Mouse (Mus musculus) bone marrow macrophage, adult 2 months (primary cell): Measurements from ENCODE around the gene Glod4. TPM values are rescaled to one million over a fixed set of nuclear protein-coding genes. Genes with fewer than 3 reads are reported as not detected.

Experiments
- H3K27ac ChIP-seq: 2 replicates; pipeline ENCODE4 v1.5.1; 2012; ENCODE audit warnings: low read depth, low read length; ENCODE audit not compliant: insufficient read depth
- H3K4me1 ChIP-seq: 2 replicates; pipeline ENCODE4 v1.6.1; 2012; ENCODE audit warnings: low read length; ENCODE audit not compliant: control insufficient read depth, insufficient read depth
- H3K4me3 ChIP-seq: 2 replicates; pipeline ENCODE4 v1.5.1; 2012; ENCODE audit warnings: mild to moderate bottlenecking, low read length, moderate library complexity; ENCODE audit not compliant: insufficient read depth
- CTCF ChIP-seq: IDR thresholded peaks from 2 replicates; pipeline ENCODE4 v1.5.1; 2012; ENCODE audit warnings: low read depth, mild to moderate bottlenecking, low read length, moderate library complexity
- POLR2A ChIP-seq: IDR thresholded peaks from 2 replicates; pipeline ENCODE4 v1.6.1; 2012; ENCODE audit warnings: mild to moderate bottlenecking, low read depth, low read length, borderline replicate concordance
- polyA plus RNA-seq: library from polyadenylated mRNA; stranded (reverse); fragments of >200 nt; gene quantifications from 2 replicates; pipeline ENCODE4 v1.2.4, GENCODE M21; 2012; ENCODE audit not compliant: missing spikeins, insufficient read depth, insufficient read length

Glod4 gene
- polyA plus RNA-seq, 1 experiment = 53.4 TPM

GRCm38 (mm10) chr11:76260208-76261050, 16.9 kb upstream of the Glod4 start:
- H3K27ac ChIP-seq = no peak overlapping the region
- TF ChIP-seq CTCF = no peak
- TF ChIP-seq POLR2A = no peak
- H3K4me1 ChIP-seq = no peaks in the 10 kb centered on the region; the same call in 1 of the 2 replicates
- no peak overlapping the region for H3K4me3 ChIP-seq

DNA sequence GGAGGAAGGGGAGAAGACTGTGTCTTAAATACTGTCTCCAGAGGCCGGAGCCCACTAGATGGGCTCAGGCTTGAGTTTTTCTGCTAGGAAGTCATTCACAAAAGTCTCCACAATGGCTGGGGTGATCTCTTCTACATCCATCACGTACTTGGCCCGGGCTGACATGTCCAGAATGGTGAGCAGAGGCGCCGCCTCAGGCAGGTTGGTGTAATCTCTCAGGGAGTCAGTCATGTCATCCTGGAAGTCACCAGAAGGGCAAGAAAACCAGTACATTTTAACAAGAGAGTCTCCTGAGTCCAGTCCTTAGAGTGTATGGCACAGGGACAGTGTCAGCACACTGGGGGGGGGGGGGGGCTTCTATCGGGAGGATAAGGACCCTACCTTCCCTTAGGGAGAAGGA, 15.0 kb upstream of the Glod4 start:
- H3K4me1 ChIP-seq = no peaks in the 10 kb centered on the region; the same call in 1 of the 2 replicates
- no peak overlapping the region for H3K4me3 ChIP-seq
- TF ChIP-seq CTCF (no peak), POLR2A (no peak)
- H3K27ac ChIP-seq = no peak overlapping the region

DNA sequence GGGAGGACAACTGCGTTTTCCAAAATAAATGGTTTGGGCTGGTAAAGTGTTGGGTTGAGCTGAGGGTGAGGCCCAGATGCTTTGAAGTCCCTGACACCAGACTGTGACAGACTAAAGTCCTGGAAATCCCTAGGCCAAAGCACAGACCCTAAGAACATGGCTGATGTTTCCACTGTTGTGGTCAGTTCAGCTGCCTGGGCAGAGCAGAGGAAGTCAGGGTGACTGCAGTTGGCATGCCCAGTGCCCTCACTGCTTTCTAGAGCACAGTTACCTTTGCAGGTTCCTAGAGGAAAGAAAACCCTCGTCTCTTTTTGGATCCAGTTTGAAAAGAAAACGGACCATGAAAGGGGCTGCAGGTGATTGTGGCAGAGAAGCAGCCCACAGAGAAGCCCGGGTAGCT, 13.9 kb upstream of the Glod4 start:
- TF ChIP-seq POLR2A = no peak
- no peak for TF ChIP-seq CTCF
- H3K27ac ChIP-seq = no peak overlapping the region
- no peaks in the 10 kb centered on the region; the same call in 1 of the 2 replicates for H3K4me1 ChIP-seq
- no peak overlapping the region for H3K4me3 ChIP-seq

DNA sequence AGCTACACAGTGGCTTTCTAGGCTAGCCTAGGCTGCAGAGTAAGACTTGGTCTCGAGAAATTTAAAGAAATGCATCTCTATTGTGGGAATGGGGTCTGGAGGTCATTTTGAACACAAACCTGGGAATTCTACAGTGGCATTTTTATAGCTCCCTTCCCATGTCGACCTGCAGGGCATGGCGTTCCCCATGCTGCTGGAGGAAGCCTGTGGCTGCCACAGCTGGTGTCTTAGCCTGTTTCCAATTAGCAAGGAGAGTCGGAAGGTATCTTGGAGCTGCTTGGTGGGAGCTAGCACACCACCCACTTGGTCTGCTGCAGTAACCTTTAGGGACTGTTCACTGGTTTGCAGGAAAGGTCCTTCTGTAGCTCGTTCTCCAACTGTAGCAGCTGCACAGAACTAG, 12.6 kb upstream of the Glod4 start:
- Histone ChIP-seq H3K4me1 (no peaks in the 10 kb centered on the region), H3K4me3 (no peak overlapping the region), H3K27ac (no peak overlapping the region)
- TF ChIP-seq CTCF (no peak), POLR2A (no peak)

DNA sequence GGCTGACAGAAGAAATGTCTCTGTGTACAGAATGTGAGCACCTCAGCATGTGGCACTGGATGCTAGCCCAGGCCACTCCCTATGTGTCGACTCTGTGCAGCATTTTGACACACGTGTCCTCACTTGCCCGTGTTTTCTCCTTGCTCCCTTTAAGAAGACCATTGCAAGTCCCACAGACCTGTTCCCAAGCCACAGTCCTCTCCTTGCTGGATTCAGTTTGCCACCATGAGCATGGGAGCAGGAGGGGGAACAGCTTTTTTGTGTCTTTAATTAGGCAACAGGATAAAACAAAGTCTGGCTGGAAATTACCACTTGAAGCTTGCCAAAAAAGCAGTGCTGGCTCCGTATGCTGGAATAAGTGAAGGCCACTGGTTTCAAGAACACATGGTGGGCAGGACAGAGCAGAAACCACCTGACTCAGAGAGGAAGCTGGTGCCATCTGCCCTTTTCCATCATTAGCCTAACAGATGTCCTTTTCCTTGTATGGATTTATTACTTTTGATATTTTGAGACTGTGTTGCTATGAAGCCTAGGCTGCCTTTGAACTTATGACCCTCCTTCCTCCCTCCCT, 12.0 kb upstream of the Glod4 start:
- TF ChIP-seq POLR2A (no peak), CTCF (no peak)
- Histone ChIP-seq H3K27ac (no peak overlapping the region), H3K4me3 (no peak overlapping the region), H3K4me1 (no peaks in the 10 kb centered on the region)

DNA sequence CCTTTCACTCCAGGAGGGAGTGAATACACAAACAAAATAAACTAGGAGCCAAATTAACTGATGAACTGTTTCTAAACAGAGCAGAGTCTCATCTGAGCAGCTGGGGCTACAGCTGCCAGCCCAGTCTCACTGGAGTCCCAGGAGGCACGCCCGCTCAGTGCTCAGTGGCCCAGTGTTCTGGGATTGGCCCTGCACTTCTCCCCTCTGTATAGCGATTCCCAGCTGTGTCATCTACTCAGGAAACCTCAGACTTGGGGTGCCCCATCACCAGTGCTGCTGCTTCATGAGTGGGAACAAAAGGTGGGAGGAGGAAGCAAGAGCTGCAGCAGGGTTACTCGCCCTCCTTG, 10.4 kb upstream of the Glod4 start:
- Histone ChIP-seq H3K4me3 (no peak overlapping the region), H3K4me1 (no peaks in the 10 kb centered on the region), H3K27ac (no peak overlapping the region)
- TF ChIP-seq POLR2A (no peak), CTCF (no peak)

- Histone ChIP-seq H3K27ac (no peak overlapping the region), H3K4me1 (no peaks in the 10 kb centered on the region), H3K4me3 (no peak overlapping the region)
- TF ChIP-seq POLR2A (no peak), CTCF (peak; percentile 77)
Measured at GRCm38 (mm10) chr11:76253145-76253917, 9.8 kb upstream of the Glod4 start.

DNA sequence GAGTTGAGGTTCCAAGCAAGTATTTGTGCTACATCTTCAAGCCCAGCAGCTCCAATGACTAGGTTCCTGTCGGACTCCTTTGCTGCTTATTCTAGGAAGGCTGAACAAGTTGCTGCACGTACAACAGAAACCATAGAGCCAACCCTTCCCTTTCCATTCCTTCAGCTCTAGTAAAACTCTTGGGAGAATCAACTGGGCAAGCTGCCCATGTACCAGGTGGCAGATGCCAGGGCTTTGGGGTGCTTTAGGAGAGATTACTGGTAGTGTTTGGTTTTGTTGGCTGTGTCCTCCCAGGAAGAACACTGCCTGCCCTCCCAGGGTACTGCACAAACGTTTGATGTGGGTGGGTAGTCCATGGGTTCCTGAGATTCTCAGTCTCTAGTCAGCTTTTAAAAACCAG, 8.5 kb upstream of the Glod4 start:
- TF ChIP-seq CTCF (no peak), POLR2A (no peak)
- H3K27ac ChIP-seq = no peak overlapping the region
- no peak overlapping the region for H3K4me3 ChIP-seq
- no peaks in the 10 kb centered on the region for H3K4me1 ChIP-seq

DNA sequence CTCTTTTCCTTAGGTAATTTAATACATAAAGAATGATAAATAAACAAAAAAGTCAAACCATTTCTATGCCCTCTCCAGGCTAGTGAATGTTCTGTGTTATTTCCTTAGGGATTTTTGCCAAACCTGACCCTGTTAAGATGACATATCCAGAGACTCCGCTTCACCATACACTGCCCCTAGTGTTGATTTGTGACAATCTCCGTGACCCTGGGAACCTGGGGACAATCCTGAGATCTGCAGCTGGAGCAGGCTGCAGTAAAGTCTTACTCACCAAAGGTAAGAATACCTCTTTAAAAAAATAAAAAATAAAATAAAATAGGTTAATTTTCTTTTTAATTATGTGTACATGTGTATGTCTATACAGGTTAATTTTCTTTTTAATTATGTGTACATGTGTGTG, 3.7 kb upstream of the Glod4 start:
- no peak for TF ChIP-seq POLR2A
- no peak for TF ChIP-seq CTCF
- Histone ChIP-seq H3K4me1 (peaks cover 3% of the 10 kb centered on the region), H3K4me3 (no peak overlapping the region), H3K27ac (no peak overlapping the region)

DNA sequence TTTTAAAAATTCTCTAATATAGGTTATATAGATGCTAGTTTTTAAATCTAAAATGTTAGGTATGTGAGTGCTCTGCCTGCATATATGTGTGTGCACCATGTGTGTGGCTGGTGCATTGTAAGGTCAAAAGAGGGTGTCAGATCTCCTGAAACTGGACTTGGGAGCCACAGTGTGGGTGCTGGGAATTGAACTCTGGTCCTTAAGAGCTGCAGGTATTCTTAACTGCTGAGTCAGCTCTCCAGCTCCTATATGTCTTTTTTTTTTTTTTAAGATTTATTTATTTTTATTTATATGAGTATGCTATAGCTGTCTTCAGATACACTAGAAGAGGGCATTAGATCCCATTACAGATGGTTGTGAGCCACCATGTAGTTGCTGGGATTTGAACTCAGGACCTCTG, 2.9 kb upstream of the Glod4 start:
- TF ChIP-seq POLR2A (no peak), CTCF (no peak)
- Histone ChIP-seq H3K4me3 (no peak overlapping the region), H3K4me1 (peaks cover 3% of the 10 kb centered on the region), H3K27ac (no peak overlapping the region)
